Mouse (Mus musculus): ENCODE measurements at regions not wholly inside any gene's neighbourhood (a gene's known extent, or its start where the extent isn't known, plus 50 kb on each side); places are given as distances from the start of the nearest gene placed in this dataset.

- TF ChIP-seq CTCF (IDR thresholded peaks at IDR 0.05; ENCODE audit: control insufficient read depth, insufficient read depth, insufficient read length) (no peak), MAX (IDR thresholded peaks at IDR 0.05) (no peak), USF1 (IDR thresholded peaks at IDR 0.05; ENCODE audit: low read depth) (no peak), CEBPB (IDR thresholded peaks at IDR 0.05; ENCODE audit: low read depth) (no peak), MYOG (IDR thresholded peaks at IDR 0.05; ENCODE audit: control insufficient read depth, extremely low read depth, insufficient read length) (no peak)
These were observed 187.4 kb upstream of the Rasa1 start for GRCm38 (mm10) chr13:85476274-85476846.

All from C2C12 (cell line).